Mouse (Mus musculus) splenic B cell, adult 2 months (primary cell): ENCODE results near the gene Stk4.
A peak's percentile ranks its signal among the peaks of the same experiment; 100 is the strongest.

Experiments
- DNase-seq: peaks from one replicate; pipeline ENCODE4 v3.0.0-alpha.2; 2011; ENCODE audit warnings: low read depth, low spot score
- H3K27me3 ChIP-seq: 2 replicates; pipeline ENCODE4 v1.6.1; 2012; ENCODE audit warnings: mild to moderate bottlenecking, low read length, moderate library complexity, mixed read lengths; ENCODE audit not compliant: control insufficient read depth, poor library complexity, insufficient read depth, severe bottlenecking
- H3K36me3 ChIP-seq: 2 replicates; pipeline ENCODE4 v1.6.1; 2012; ENCODE audit warnings: mild to moderate bottlenecking, low read length, moderate library complexity, mixed read lengths; ENCODE audit not compliant: control insufficient read depth, poor library complexity, insufficient read depth, severe bottlenecking

Gene Stk4

DNA sequence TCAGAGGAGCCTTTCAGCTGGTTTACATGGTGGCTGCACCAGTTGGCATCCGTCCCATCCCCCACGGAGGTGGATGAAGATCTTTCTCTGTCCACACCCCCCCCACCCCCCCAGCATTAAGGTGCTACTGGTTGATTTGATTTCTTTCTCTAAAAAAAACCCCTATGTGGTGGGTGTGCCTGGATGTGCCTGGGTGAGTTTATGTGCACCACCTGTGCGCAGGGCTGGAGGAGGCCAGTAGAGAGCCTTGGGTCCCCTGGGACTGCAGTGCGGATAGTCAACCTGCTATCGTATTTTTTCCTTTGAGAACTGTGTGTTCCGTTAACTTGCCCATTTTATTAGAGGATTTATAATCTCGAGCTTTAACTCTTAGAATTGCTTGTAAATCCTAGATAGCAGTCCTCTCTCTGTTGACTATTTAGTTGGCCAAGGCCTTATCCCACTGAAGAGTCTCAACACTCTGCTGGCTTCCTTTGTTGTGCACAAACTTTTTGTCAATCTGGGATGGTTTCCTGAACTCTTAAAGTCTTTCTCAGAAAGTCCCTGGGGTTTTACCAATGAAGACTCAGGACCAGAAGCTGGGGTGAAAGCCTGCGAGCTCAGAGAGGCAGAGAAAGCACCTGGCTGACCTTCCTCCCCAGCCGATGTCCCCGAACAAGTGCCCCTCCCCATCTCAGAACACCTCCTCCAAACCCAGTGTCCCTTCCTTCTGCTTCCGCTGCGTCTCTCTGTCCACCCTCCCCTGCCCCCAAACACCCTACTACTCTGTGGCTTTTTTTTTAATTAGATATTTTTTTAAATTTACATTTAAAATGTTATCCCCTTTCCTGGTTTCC, 58.7 kb downstream of the Stk4 start:
- Histone ChIP-seq H3K27me3 (no peaks in the 10 kb centered on the region), H3K36me3 (peaks cover 5% of the 10 kb centered on the region; the same call in 1 of the 2 replicates)
- DNase-seq: peak; percentile 79

DNA sequence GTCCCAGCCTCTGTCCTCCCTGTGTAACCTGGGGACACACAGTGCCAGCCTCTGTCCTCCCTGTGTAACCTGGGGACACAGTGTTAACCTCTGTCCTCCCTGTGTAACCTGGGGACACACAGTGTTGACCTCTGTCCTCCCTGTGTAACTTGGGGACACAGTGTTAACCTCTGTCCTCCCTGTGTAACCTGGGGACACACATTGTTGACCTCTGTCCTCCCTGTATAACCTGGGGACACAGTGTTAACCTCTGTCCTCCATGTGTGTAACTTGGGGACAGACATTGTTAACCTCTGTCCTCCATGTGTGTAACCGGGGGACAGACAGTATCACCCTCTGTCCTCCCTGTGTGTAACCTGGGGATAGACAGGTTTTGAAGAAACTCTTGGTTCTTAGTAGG, 61.5 kb downstream of the Stk4 start:
- H3K27me3 ChIP-seq: no peaks in the 10 kb centered on the region
- no peak for DNase-seq
- peaks cover 1% of the 10 kb centered on the region; the same call in 1 of the 2 replicates for H3K36me3 ChIP-seq

DNA sequence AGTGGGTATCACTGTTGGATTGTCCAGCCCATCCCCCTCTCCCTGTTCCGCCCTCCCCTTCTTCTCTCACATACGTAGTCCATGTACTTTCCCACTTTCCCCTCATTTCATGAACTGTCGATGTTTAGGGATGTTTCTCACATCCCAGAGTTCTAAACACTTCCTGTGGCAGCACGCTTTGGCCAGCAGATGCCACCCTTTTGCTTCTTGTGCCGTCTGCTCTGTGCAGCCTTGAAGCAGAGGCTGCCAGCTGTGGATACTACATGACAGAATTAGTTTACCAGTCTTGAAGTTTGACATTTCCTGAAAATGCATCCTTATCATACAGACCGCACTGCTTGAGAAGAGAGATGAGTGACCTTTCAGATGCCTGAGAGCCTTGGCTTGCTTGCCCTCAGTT, 64.4 kb downstream of the Stk4 start:
- Histone ChIP-seq H3K36me3 (peaks cover 3% of the 10 kb centered on the region; the same call in 1 of the 2 replicates), H3K27me3 (no peaks in the 10 kb centered on the region)
- DNase-seq: no peak

DNA sequence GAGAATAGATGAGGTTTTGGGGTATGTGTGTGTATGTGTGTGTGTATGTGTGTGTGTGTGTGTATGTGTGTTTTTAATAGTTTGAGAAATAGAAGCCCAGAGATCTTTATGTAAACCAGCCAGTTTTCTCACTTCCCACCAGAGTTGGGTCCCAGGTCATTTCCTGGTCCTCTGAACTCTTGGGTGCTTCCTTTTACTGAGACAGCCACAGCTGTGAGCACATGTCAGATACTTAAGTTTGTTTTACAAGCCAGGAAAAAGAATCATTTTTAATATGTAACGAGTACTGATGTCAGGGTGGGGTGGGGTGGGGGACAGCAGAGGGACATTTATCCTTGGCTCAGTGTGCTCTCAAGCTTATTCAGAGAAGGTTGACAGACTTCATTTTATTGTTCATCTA, 65.2 kb downstream of the Stk4 start:
- Histone ChIP-seq H3K36me3 (peaks cover 7% of the 10 kb centered on the region; the same call in 1 of the 2 replicates), H3K27me3 (no peaks in the 10 kb centered on the region)
- no peak for DNase-seq

DNA sequence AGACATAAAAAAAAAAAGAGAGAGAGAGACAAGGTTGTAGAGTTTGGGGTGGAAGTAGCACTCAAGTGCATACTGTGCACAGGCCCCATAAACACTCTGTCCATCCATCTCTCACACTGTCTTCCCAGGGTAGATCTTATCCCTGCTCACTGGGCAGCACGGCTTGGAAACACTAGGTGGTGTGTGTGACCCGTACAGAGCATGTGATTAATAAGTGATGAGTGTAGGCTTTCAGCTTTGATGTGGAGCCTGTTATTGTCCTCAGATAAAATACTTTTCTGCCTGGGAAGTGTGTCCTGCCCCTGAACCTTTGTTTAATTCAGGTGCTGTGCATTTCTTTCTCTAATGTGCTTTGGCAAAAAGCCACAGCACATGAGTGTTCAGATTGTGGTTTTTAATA, 66.3 kb downstream of the Stk4 start:
- H3K36me3 ChIP-seq: peaks cover 7% of the 10 kb centered on the region; the same call in 1 of the 2 replicates
- H3K27me3 ChIP-seq: no peaks in the 10 kb centered on the region
- DNase-seq: no peak

DNA sequence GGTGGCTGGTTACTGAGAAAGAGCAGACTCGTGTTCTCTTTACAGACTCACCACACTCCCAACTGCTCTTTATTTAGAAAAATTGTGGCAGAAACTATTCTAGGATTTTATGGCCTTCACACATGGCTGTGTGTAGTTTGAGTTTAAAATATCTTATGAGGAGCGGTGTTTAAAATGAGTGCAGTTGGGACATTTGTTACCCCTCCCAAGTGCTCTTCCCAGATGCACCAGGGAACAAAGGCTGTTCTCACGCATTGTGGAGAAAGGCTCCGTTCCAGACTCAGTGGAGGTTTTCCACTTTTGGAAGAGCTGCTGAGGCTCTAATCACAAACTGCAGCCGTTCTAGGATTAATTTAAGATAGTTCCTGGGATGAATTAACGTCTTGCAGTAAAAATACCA, 67.6 kb downstream of the Stk4 start:
- H3K36me3 ChIP-seq: peaks cover 7% of the 10 kb centered on the region; the same call in 1 of the 2 replicates
- DNase-seq: no peak
- no peaks in the 10 kb centered on the region for H3K27me3 ChIP-seq

DNA sequence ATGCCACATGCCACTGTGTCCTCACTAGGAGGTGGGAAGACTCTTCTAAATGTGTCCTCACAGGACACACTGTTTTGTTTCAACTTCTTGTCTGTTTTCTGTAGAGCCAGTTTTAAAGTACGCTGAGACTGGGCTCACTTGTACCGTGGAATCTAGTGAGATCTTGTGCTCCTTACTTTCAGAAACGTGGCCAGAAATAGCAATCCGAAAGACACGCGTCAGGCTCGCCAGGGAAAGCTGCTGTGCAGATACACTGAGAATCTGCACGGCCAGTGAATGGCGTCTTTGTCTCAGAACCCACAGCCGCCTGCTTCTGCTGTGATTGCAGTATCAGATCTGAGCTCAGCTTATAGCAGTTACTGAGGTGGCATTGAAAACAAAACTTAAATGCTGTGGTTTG, 71.9 kb downstream of the Stk4 start:
- no peak for DNase-seq
- no peaks in the 10 kb centered on the region for H3K27me3 ChIP-seq
- H3K36me3 ChIP-seq: peaks cover 4% of the 10 kb centered on the region; the same call in 1 of the 2 replicates

DNA sequence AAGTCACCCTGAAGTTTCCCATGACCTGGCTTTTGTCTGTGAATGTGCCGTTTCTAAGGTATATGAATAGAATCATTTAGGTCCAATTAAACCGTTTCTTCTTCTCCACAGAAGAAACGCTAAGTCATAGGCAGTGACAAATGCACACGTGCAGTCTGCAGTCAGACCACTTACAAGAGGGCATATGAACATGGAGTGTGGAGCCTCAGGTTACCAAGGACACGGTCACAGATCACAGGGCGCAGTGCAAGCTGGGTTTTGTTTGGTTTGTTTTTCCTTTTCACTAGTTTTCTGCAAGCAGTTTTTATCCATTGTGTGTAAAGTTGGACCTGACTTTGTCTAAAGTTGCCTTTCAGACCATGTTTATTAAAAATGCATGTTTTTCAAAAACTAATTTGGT, 73.9 kb downstream of the Stk4 start:
- Histone ChIP-seq H3K27me3 (no peaks in the 10 kb centered on the region), H3K36me3 (peaks cover 4% of the 10 kb centered on the region; the same call in 1 of the 2 replicates)
- no peak for DNase-seq

DNA sequence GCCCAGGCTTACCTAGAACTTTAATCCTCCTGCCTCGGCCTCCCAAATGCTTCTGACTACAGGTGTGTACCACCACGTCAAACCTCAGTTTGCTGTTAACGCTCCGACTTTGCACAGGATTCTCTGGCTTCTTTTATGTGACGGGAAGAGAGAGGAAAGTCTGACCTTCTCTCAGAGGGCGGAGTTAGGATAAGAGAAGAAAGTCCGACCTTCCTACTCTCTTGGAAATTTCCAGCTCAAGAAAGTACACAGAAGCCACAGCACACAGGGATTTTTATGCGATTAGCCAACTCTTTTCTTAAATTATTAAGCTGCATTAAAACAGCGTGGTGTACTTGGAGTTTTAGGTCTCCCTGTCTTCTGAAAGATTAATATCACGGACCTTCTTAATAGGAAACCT, 74.4 kb downstream of the Stk4 start:
- Histone ChIP-seq H3K27me3 (no peaks in the 10 kb centered on the region), H3K36me3 (peaks cover 4% of the 10 kb centered on the region; the same call in 1 of the 2 replicates)
- DNase-seq: no peak

DNA sequence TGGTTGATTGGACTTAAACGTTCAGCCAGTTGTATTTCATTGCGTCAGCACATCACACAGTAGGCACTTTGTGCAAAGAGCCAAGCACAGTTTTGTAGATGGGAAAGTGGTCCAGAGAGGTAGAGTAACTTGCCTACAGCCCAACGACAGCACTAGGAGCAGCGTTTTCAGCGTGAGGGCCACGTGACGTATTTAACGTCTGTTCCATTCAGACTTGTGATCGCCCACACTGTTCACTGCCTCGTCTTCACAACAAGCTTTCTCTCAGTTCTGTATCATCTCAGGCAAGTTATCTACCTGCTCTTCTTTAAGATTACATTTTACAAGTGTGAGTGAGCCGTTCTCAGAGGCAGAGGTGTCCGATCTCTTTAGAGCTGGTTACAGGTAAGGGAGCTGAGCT, 76.4 kb downstream of the Stk4 start:
- no peaks in the 10 kb centered on the region; the same call in none of the 2 replicates for H3K36me3 ChIP-seq
- no peaks in the 10 kb centered on the region for H3K27me3 ChIP-seq
- no peak for DNase-seq

DNA sequence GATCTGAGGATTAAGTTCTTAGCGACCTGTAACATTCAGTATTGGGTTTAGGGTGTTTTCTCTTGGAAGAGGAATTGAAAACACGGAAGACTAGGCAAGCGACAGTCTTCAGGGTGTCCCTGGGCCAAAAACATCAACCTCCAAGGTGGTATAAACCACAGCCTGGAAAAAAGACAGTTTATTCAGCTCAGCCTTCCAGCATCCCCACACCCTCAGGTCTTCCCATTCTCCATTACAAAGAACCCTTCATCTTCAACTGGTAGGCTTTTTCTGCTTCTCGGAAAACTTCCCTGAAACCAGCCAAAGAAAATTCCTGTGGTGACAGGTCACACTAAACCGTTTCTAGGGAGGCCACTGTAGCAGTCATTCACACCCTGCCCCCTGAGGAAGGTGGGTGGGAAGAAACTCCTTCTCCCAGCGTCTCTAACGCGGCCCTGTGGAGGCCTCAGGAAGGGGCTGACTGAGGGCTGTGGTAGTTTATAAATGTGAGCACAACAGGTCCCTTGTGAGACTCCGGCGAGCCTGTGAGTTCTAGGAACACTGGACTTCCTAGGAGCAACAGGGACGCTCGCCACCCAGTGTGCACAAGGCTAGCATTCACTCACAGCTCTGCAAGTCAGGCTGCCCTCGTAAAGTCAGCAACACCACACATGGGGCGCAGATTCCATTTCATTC, 80.1 kb downstream of the Stk4 start:
- no peak for DNase-seq
- Histone ChIP-seq H3K27me3 (no peaks in the 10 kb centered on the region), H3K36me3 (peaks cover 9% of the 10 kb centered on the region)

DNA sequence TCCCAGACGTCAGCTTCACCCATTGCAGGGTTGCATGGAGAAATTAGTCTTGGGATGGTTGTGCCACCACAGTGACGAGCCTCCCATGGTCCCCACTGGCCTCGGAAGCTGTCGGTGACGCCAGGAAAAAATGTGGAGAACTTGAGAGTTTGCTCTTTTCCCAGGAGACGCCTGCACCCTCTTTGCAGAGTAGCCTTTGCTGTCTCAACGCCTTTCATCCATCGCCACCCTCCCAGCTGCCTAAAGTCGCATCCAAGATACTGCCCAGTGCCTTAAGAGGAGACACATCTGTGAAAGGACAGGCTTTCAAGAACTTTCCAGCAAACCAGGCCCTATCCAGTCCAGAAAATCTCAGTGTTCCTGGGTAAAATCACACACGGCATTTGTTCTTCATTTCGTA, 82.2 kb downstream of the Stk4 start:
- Histone ChIP-seq H3K27me3 (no peaks in the 10 kb centered on the region), H3K36me3 (peaks cover 11% of the 10 kb centered on the region)
- no peak for DNase-seq

DNA sequence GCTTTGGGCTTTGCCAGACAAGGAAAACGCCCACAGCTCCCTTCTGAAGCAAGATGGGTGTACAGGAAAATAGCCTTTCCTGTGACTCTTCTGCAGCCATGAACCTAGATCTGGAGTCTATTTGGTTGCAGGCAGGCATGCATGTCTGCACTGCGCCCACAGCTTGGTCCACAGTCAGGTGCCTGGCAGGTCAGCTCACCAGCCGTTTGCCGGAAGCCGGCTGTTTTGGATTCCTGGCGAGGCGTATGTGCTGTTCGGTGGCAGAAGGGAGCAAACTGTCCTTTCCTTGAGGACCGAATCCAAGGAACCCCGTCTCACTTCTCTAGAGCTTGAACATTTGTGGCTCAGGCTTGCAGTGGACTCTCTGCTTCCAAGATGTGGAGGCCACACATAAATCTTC, 83.9 kb downstream of the Stk4 start:
- H3K36me3 ChIP-seq: peaks cover 11% of the 10 kb centered on the region
- H3K27me3 ChIP-seq: no peaks in the 10 kb centered on the region
- no peak for DNase-seq

DNA sequence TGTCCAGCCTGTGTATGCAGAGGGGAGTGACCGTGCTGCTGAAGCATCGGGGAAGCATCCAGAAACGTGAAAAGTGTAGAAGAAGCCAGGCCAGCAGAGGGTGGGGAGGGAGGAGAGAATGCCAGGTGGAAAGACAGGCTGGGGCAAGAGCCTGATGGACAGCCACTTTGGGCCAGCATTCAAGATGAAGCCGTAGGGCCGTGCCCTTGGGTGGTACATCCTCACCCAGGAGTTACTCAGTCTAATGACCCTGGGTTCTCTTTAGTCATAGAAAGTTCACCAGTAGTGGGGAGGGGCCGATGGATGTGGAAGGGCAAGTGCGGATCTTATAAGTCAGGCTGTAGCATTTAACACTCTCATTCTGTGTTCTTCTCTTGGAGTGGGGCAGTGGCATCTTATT, 86.0 kb downstream of the Stk4 start:
- Histone ChIP-seq H3K36me3 (peaks cover 11% of the 10 kb centered on the region), H3K27me3 (no peaks in the 10 kb centered on the region)
- DNase-seq: no peak

DNA sequence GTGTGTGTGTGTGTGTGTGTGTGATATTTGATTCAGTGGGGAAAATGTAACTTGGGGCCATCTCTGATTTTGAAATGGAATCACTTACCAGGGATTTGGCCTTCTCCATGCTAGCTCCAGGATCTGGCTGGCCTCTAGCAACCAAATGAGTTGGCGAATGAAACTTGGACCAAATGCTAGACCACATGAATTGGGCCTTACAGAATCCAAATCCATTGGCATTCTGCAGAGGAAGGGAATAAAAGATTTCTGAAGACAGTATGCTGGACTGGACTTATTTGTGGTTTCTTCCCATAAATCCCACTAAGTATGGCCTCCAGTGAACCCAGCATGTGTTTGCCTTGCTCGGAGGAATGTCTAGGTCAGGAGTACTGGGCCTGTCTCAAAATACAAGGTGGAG, 88.7 kb downstream of the Stk4 start:
- Histone ChIP-seq H3K27me3 (no peaks in the 10 kb centered on the region), H3K36me3 (peaks cover 4% of the 10 kb centered on the region; the same call in 1 of the 2 replicates)
- no peak for DNase-seq
